Mouse (Mus musculus): ENCODE measurements around the gene Pyy. TPM values are rescaled to one million over a fixed set of nuclear protein-coding genes. Genes with fewer than 3 reads are reported as not detected.

Pyy gene
- total RNA-seq, 2 experiments from 2014 or later = not detected

GRCm38 (mm10) chr11:102096887-102097391 is 10.7 kb downstream of the Pyy start:
- DNase-seq = peak in 1 of 2 experiments; percentile 27
- intact Hi-C loops (cut with DNase I) = no loop called here

GRCm38 (mm10) chr11:102096446-102096845 is 11.2 kb downstream of the Pyy start:
- DNase-seq = no peak
- intact Hi-C loops (cut with DNase I) = no loop called here

- intact Hi-C loops (cut with DNase I) = no loop called here
- no peak for DNase-seq
These were observed 12.0 kb downstream of the Pyy start for GRCm38 (mm10) chr11:102095676-102096075.

- peak in 1 of 2 experiments; percentile 31 for DNase-seq
- intact Hi-C loops (cut with DNase I) = loop anchor here (2.0 kb wide), 1 partner anchor 28 kb away; no protein-coding TSS in a partner anchor
These were observed 18.4 kb downstream of the Pyy start for GRCm38 (mm10) chr11:102089088-102089808.

GRCm38 (mm10) chr11:102087931-102088898 is 19.4 kb downstream of the Pyy start, which contains the start of gene Mpp2:
Mpp2 (minus strand) TSS chr11:102088515.
- peak; percentile 33 to 47 for DNase-seq
- intact Hi-C loops (cut with DNase I) = loop anchor here (2.0 kb wide), 1 partner anchor 27 kb away; no protein-coding TSS in a partner anchor

- DNase-seq = peak; percentile 24 to 30
- intact Hi-C loops (cut with DNase I) = no loop called here
These were observed 20.4 kb downstream of the Pyy start for GRCm38 (mm10) chr11:102087081-102087751.

GRCm38 (mm10) chr11:102086331-102086730 is 21.3 kb downstream of the Pyy start:
- intact Hi-C loops (cut with DNase I) = no loop called here
- DNase-seq = no peak

GRCm38 (mm10) chr11:102084159-102084558 is 23.5 kb downstream of the Pyy start:
- no peak for DNase-seq
- intact Hi-C loops (cut with DNase I) = no loop called here

- no peak for DNase-seq
- intact Hi-C loops (cut with DNase I) = no loop called here
These were observed 24.4 kb downstream of the Pyy start for GRCm38 (mm10) chr11:102083193-102083592.

GRCm38 (mm10) chr11:102082322-102082721 is 25.3 kb downstream of the Pyy start:
- DNase-seq = peak in 1 of 2 experiments; percentile 44
- intact Hi-C loops (cut with DNase I) = no loop called here

- no peak for DNase-seq
- intact Hi-C loops (cut with DNase I) = no loop called here
These were observed 33.9 kb downstream of the Pyy start for GRCm38 (mm10) chr11:102073722-102074121.

GRCm38 (mm10) chr11:102072729-102073128 is 34.9 kb downstream of the Pyy start:
- intact Hi-C loops (cut with DNase I) = no loop called here
- DNase-seq = no peak

GRCm38 (mm10) chr11:102070426-102070825 is 37.2 kb downstream of the Pyy start:
- no peak for DNase-seq

GRCm38 (mm10) chr11:102069633-102070032 is 38.0 kb downstream of the Pyy start:
- intact Hi-C loops (cut with DNase I) = no loop called here
- DNase-seq = no peak

More at GRCm38 (mm10) chr11:102070426-102070825, 37.2 kb downstream of the Pyy start:
- intact Hi-C loops (cut with DNase I) = no loop called here

GRCm38 (mm10) chr11:102068969-102069368 is 38.7 kb downstream of the Pyy start:
- intact Hi-C loops (cut with DNase I) = no loop called here
- DNase-seq = no peak

- DNase-seq = no peak
- intact Hi-C loops (cut with DNase I) = no loop called here
These were observed 44.6 kb downstream of the Pyy start for GRCm38 (mm10) chr11:102063076-102063475.

GRCm38 (mm10) chr11:102061941-102062473 is 45.6 kb downstream of the Pyy start:
- intact Hi-C loops (cut with DNase I) = loop anchor here (2.0 kb wide), 2 partner anchors 27 to 77 kb away; partner anchors contain the start of gene Mpp2
- no peak for DNase-seq

GRCm38 (mm10) chr11:102061236-102061940 is 46.2 kb downstream of the Pyy start:
- intact Hi-C loops (cut with DNase I) = loop anchor here (2.0 kb wide), 2 partner anchors 27 to 77 kb away; partner anchors contain the start of gene Mpp2
- peak; percentile 70 to 71 for DNase-seq

Measured in gastrocnemius, postnatal 36 days (tissue).